Mouse (Mus musculus) midbrain, embryonic 15.5 days (tissue): Measurements from ENCODE around the gene Spn. TPM values are rescaled to one million over a fixed set of nuclear protein-coding genes. Genes with fewer than 3 reads are reported as not detected.
"Not testable (repeated sequence)": the region's sequence is repeated elsewhere in the genome, so short reads cannot be mapped to it uniquely, and the experiment has no call there.

Experiments used
- ATAC-seq: fragments of 200-750 bp; cut with Nextera tagmentation; replicated peaks from 2 replicates; pipeline ENCODE4 v1.8.0; 2017; ENCODE audit warnings: moderate TSS enrichment
- H3K27ac ChIP-seq: fragments of 300-500 bp; sonication (generic); 2 replicates; pipeline ENCODE4 v1.5.1; 2015; ENCODE audit warnings: mild to moderate bottlenecking, inconsistent platforms
- H3K27me3 ChIP-seq: fragments of 300-500 bp; sonication (generic); replicated peaks from 2 replicates; pipeline ENCODE4 v1.6.1; 2015; ENCODE audit warnings: inconsistent platforms
- H3K36me3 ChIP-seq: fragments of 300-500 bp; sonication (generic); replicated peaks from 2 replicates; pipeline ENCODE4 v1.6.1; 2015; ENCODE audit warnings: inconsistent platforms
- H3K4me1 ChIP-seq: fragments of 300-500 bp; sonication (generic); 2 replicates; pipeline ENCODE4 v1.6.1; 2015; ENCODE audit warnings: inconsistent platforms
- H3K4me2 ChIP-seq: fragments of 300-500 bp; sonication (generic); 2 replicates; pipeline ENCODE4 v1.6.1; 2015; ENCODE audit warnings: inconsistent platforms, mild to moderate bottlenecking, moderate library complexity
- H3K4me3 ChIP-seq: fragments of 300-500 bp; sonication (generic); 2 replicates; pipeline ENCODE4 v1.5.1; 2015; ENCODE audit warnings: mild to moderate bottlenecking, inconsistent platforms
- H3K9ac ChIP-seq: fragments of 300-500 bp; sonication (generic); 2 replicates; pipeline ENCODE4 v1.6.1; 2015; ENCODE audit warnings: mild to moderate bottlenecking, inconsistent platforms
- H3K9me3 ChIP-seq: fragments of 300-500 bp; sonication (generic); 2 replicates; pipeline ENCODE4 v1.6.1; 2016; ENCODE audit warnings: inconsistent platforms
- WGBS: fragments of 180-500 bp; shearing (Covaris S2); methylation state at CpG from one replicate; pipeline ENCODE4 v1.1.7; 2015; ENCODE audit warnings: mixed read lengths; 5-methylcytosine and 5-hydroxymethylcytosine counted together
- polyA plus RNA-seq: library from polyadenylated mRNA; unstranded; fragments of >200 nt; fragmentation: Nextera tagmentation; extraction: Ambion mirVana; gene quantifications from 2 replicates; pipeline ENCODE4 v1.2.1, GENCODE M21; 2015

The Spn gene
- 0.04 TPM in 1 of 2 replicates, not detected in the other for polyA plus RNA-seq

- 71% methylated on average over 9 of the region's 9 CpGs for WGBS
- Histone ChIP-seq H3K4me1 (no peaks in the 10 kb centered on the region), H3K27me3 (no peaks in the 10 kb centered on the region), H3K4me2 (no peak within 1 kb of the TSS), H3K9ac (no peak within 1 kb of the TSS), H3K9me3 (no peaks in the 10 kb centered on the region), H3K36me3 (no peaks in the 10 kb centered on the region), H3K27ac (no peak within 1 kb of the TSS), H3K4me3 (no peak within 1 kb of the TSS)
- ATAC-seq: no peak
Observed at GRCm38 (mm10) chr7:127137262-127138017, at the start of gene Spn. Gene Spn (minus strand): TSS chr7:127137823.

- Histone ChIP-seq H3K4me2 (no peak overlapping the region), H3K4me3 (no peak overlapping the region), H3K36me3 (peaks cover 8% of the 10 kb centered on the region), H3K27ac (no peak overlapping the region), H3K9me3 (no peaks in the 10 kb centered on the region), H3K9ac (no peak overlapping the region), H3K4me1 (no peaks in the 10 kb centered on the region), H3K27me3 (no peaks in the 10 kb centered on the region)
- 70% methylated on average over 10 of the region's 10 CpGs for WGBS
- no peak for ATAC-seq
Observed at GRCm38 (mm10) chr7:127187351-127187750, 49.7 kb upstream of the Spn start.

GRCm38 (mm10) chr7:127185601-127186000 lies 48.0 kb upstream of the Spn start:
- no peak overlapping the region for H3K9ac ChIP-seq
- no peaks in the 10 kb centered on the region for H3K4me1 ChIP-seq
- whole genome bisulfite sequencing: 67% methylated on average over 3 of the region's 3 CpGs
- no peaks in the 10 kb centered on the region for H3K36me3 ChIP-seq
- no peak overlapping the region for H3K4me3 ChIP-seq
- H3K27ac ChIP-seq: no peak overlapping the region
- ATAC-seq: no peak
- no peaks in the 10 kb centered on the region for H3K27me3 ChIP-seq
- H3K4me2 ChIP-seq: no peak overlapping the region
- no peaks in the 10 kb centered on the region for H3K9me3 ChIP-seq

- no peaks in the 10 kb centered on the region for H3K9me3 ChIP-seq
- no peaks in the 10 kb centered on the region for H3K4me1 ChIP-seq
- WGBS: 0% methylated on average over 1 of the region's 1 CpGs
- no peaks in the 10 kb centered on the region for H3K27me3 ChIP-seq
- H3K9ac ChIP-seq: no peak overlapping the region
- H3K4me2 ChIP-seq: no peak overlapping the region
- H3K27ac ChIP-seq: no peak overlapping the region
- no peak overlapping the region for H3K4me3 ChIP-seq
- no peak for ATAC-seq
- H3K36me3 ChIP-seq: no peaks in the 10 kb centered on the region
Observed at GRCm38 (mm10) chr7:127184720-127185119, 47.1 kb upstream of the Spn start.

- H3K27me3 ChIP-seq: no peaks in the 10 kb centered on the region
- no peak for ATAC-seq
- no peak overlapping the region for H3K27ac ChIP-seq
- 77% methylated on average over 6 of the region's 6 CpGs for WGBS
- H3K9me3 ChIP-seq: no peaks in the 10 kb centered on the region
- no peak overlapping the region for H3K4me2 ChIP-seq
- H3K36me3 ChIP-seq: no peaks in the 10 kb centered on the region
- no peak overlapping the region for H3K4me3 ChIP-seq
- H3K9ac ChIP-seq: no peak overlapping the region
- no peaks in the 10 kb centered on the region for H3K4me1 ChIP-seq
Observed at GRCm38 (mm10) chr7:127183828-127184227, 46.2 kb upstream of the Spn start.

GRCm38 (mm10) chr7:127183345-127183744 lies 45.7 kb upstream of the Spn start:
- Histone ChIP-seq H3K27ac (no peak overlapping the region), H3K4me2 (no peak overlapping the region), H3K36me3 (no peaks in the 10 kb centered on the region), H3K9me3 (no peaks in the 10 kb centered on the region), H3K9ac (no peak overlapping the region), H3K4me3 (no peak overlapping the region), H3K4me1 (no peaks in the 10 kb centered on the region), H3K27me3 (no peaks in the 10 kb centered on the region)
- 83% methylated on average over 8 of the region's 8 CpGs for WGBS
- no peak for ATAC-seq

- H3K4me1 ChIP-seq, H3K27ac ChIP-seq, H3K27me3 ChIP-seq, H3K4me3 ChIP-seq, ATAC-seq, H3K9me3 ChIP-seq, H3K4me2 ChIP-seq, H3K36me3 ChIP-seq, H3K9ac ChIP-seq: not testable (repeated sequence)
- WGBS: 34% methylated on average over 3 of the region's 3 CpGs
Observed at GRCm38 (mm10) chr7:127181724-127182123, 44.1 kb upstream of the Spn start.

GRCm38 (mm10) chr7:127180783-127181182 lies 43.2 kb upstream of the Spn start:
- Histone ChIP-seq H3K4me1 (no peaks in the 10 kb centered on the region), H3K36me3 (no peaks in the 10 kb centered on the region)

GRCm38 (mm10) chr7:127176937-127177336 lies 39.3 kb upstream of the Spn start:
- 83% methylated on average over 4 of the region's 4 CpGs for WGBS
- Histone ChIP-seq H3K27me3 (no peaks in the 10 kb centered on the region), H3K36me3 (no peaks in the 10 kb centered on the region), H3K9me3 (no peaks in the 10 kb centered on the region), H3K4me2 (no peak overlapping the region), H3K4me3 (no peak overlapping the region), H3K9ac (no peak overlapping the region), H3K4me1 (no peaks in the 10 kb centered on the region), H3K27ac (no peak overlapping the region)
- ATAC-seq: no peak

More at GRCm38 (mm10) chr7:127180783-127181182, 43.2 kb upstream of the Spn start:
- Histone ChIP-seq H3K9me3 (no peaks in the 10 kb centered on the region), H3K9ac (no peak overlapping the region), H3K27ac (no peak overlapping the region), H3K27me3 (no peaks in the 10 kb centered on the region), H3K4me2 (no peak overlapping the region), H3K4me3 (no peak overlapping the region)
- no peak for ATAC-seq
- WGBS: 81% methylated on average over 2 of the region's 2 CpGs

- no peak overlapping the region for H3K4me3 ChIP-seq
- H3K9me3 ChIP-seq: no peaks in the 10 kb centered on the region
- no peak overlapping the region for H3K27ac ChIP-seq
- no peak for ATAC-seq
- H3K27me3 ChIP-seq: no peaks in the 10 kb centered on the region
- no peaks in the 10 kb centered on the region for H3K36me3 ChIP-seq
- no peak overlapping the region for H3K9ac ChIP-seq
- H3K4me1 ChIP-seq: no peaks in the 10 kb centered on the region
- H3K4me2 ChIP-seq: no peak overlapping the region
- WGBS: 88% methylated on average over 5 of the region's 5 CpGs
Observed at GRCm38 (mm10) chr7:127166501-127166900, 28.9 kb upstream of the Spn start.

GRCm38 (mm10) chr7:127165607-127166493 lies 28.2 kb upstream of the Spn start:
- 81% methylated on average over 12 of the region's 12 CpGs for WGBS
- Histone ChIP-seq H3K4me2 (no peak overlapping the region), H3K27ac (no peak overlapping the region), H3K4me3 (no peak overlapping the region), H3K27me3 (no peaks in the 10 kb centered on the region), H3K4me1 (no peaks in the 10 kb centered on the region), H3K9ac (no peak overlapping the region), H3K9me3 (no peaks in the 10 kb centered on the region), H3K36me3 (no peaks in the 10 kb centered on the region)
- ATAC-seq: no peak

GRCm38 (mm10) chr7:127164002-127164401 lies 26.4 kb upstream of the Spn start:
- Histone ChIP-seq H3K27ac (no peak overlapping the region), H3K9me3 (no peaks in the 10 kb centered on the region), H3K4me2 (no peak overlapping the region), H3K36me3 (no peaks in the 10 kb centered on the region), H3K9ac (no peak overlapping the region), H3K27me3 (no peaks in the 10 kb centered on the region), H3K4me1 (no peaks in the 10 kb centered on the region), H3K4me3 (no peak overlapping the region)
- ATAC-seq: no peak
- WGBS: 81% methylated on average over 4 of the region's 4 CpGs
